Mouse (Mus musculus): ENCODE results near the gene Eif3k.

DNA sequence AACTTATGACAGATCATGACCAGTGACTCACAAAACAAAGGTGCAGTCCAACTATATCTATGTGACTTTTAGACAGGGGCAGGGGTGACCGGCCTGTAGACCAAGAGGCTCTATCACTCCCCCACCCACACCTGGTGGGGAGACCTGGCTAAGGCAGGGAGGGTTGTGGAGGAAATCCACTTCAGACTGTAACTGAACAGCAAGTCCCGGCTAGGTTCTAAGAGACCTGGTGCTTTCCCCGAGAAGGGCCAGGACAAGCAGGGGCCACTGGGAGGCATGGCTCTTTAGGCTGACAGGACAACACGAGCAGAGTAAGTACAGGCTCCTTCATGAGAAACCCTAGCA, 50.0 kb downstream of the Eif3k start:
- TF ChIP-seq POLR2A (IDR thresholded peaks at IDR 0.05; ENCODE audit: control insufficient read depth, low read depth, low read length) (no peak), CTCF (IDR thresholded peaks at IDR 0.05; ENCODE audit: control insufficient read depth, insufficient read depth, insufficient replicate concordance, low read depth, low read length) (no peak)

All from testis, adult 2 months (tissue).